Mouse (Mus musculus) stomach, postnatal 0 days (tissue): ENCODE results near the gene Gpr19. TPM values are rescaled to one million over a fixed set of nuclear protein-coding genes. Genes with fewer than 3 reads are reported as not detected.

ENCODE experiments used
- ATAC-seq: fragments of 200-750 bp; cut with Nextera tagmentation; 2 replicates; pipeline ENCODE4 v1.8.0; 2017; ENCODE audit not compliant: low FRiP score, low TSS enrichment
- DNase-seq: peaks from one replicate; pipeline ENCODE4 v3.0.0-alpha.2; 2016; ENCODE audit warnings: low spot score
- H3K27ac ChIP-seq: fragments of 300-500 bp; sonication (generic); replicated peaks from 2 replicates; pipeline ENCODE4 v1.5.1; 2014; ENCODE audit warnings: mild to moderate bottlenecking, control low read depth
- H3K27me3 ChIP-seq: fragments of 300-500 bp; sonication (generic); 2 replicates; pipeline ENCODE4 v1.6.1; 2014; ENCODE audit warnings: low read length; ENCODE audit not compliant: control insufficient read depth, insufficient read depth
- H3K36me3 ChIP-seq: fragments of 300-500 bp; sonication (generic); 2 replicates; pipeline ENCODE4 v1.6.1; 2014; ENCODE audit warnings: low read length, mixed read lengths; ENCODE audit not compliant: control insufficient read depth, insufficient read depth
- H3K4me1 ChIP-seq: fragments of 300-500 bp; sonication (generic); replicated peaks from 2 replicates; pipeline ENCODE4 v1.6.1; 2014; ENCODE audit warnings: antibody characterized with exemption; ENCODE audit not compliant: control insufficient read depth, insufficient read depth
- H3K4me2 ChIP-seq: fragments of 300-500 bp; sonication (generic); replicated peaks from 2 replicates; pipeline ENCODE4 v1.6.1; 2014; ENCODE audit warnings: low read depth, mild to moderate bottlenecking, control low read depth, moderate library complexity
- H3K4me3 ChIP-seq: fragments of 300-500 bp; sonication (generic); 2 replicates; pipeline ENCODE4 v1.5.1; 2014; ENCODE audit warnings: low read depth, low read length, control low read depth
- H3K9ac ChIP-seq: fragments of 300-500 bp; sonication (generic); 2 replicates; pipeline ENCODE4 v1.6.1; 2014; ENCODE audit warnings: mild to moderate bottlenecking, low read length, control low read depth, mixed read lengths
- H3K9me3 ChIP-seq: fragments of 300-500 bp; sonication (generic); 2 replicates; pipeline ENCODE4 v1.6.1; 2016; ENCODE audit warnings: low read length; ENCODE audit not compliant: control insufficient read depth
- CTCF ChIP-seq: IDR thresholded peaks from 2 replicates; pipeline ENCODE4 v1.5.1; 2016; ENCODE audit warnings: antibody characterized with exemption, low read depth, mild to moderate bottlenecking, moderate library complexity
- EP300 ChIP-seq: optimal IDR thresholded peaks from 2 replicates; pipeline ENCODE3; 2016; ENCODE audit warnings: antibody characterized with exemption
- WGBS: fragments of 180-500 bp; shearing (Covaris S2); extraction: QIAGEN DNeasy Blood & Tissue Kit; methylation state at CpG from one replicate; pipeline ENCODE4 v1.1.7; 2014; 5-methylcytosine and 5-hydroxymethylcytosine counted together
- polyA plus RNA-seq: library from polyadenylated mRNA; unstranded; fragments of >200 nt; fragmentation: Nextera tagmentation; extraction: Ambion mirVana; gene quantifications from 2 replicates; pipeline ENCODE4 v1.2.1, GENCODE M21; 2015

The Gpr19 gene
- polyA plus RNA-seq, 1 experiment from 2014 or later = 6.9 TPM

- H3K4me3 ChIP-seq = no peak overlapping the region
- H3K27ac ChIP-seq = no peak overlapping the region
- ATAC-seq (no peak), DNase-seq (no peak)
- H3K4me2 ChIP-seq = no peak overlapping the region
- no peaks in the 10 kb centered on the region for H3K27me3 ChIP-seq
- H3K9me3 ChIP-seq = no peaks in the 10 kb centered on the region
- H3K9ac ChIP-seq = no peak overlapping the region
- H3K4me1 ChIP-seq = no peaks in the 10 kb centered on the region
- TF ChIP-seq EP300 (no peak), CTCF (no peak)
- WGBS = 91% methylated on average over 4 of the region's 4 CpGs
- 0 out of 2 replicates have a peak, but pooled peaks cover 4% of the 10 kb centered on the region for H3K36me3 ChIP-seq
These were observed 27.5 kb downstream of the Gpr19 start for GRCm38 (mm10) chr6:134870887-134871286.

GRCm38 (mm10) chr6:134870209-134870742, 28.1 kb downstream of the Gpr19 start:
- Histone ChIP-seq H3K27ac (no peak overlapping the region), H3K9ac (no peak overlapping the region), H3K4me1 (no peaks in the 10 kb centered on the region), H3K9me3 (no peaks in the 10 kb centered on the region), H3K4me2 (no peak overlapping the region), H3K36me3 (0 out of 2 replicates have a peak, but pooled peaks cover 4% of the 10 kb centered on the region), H3K27me3 (no peaks in the 10 kb centered on the region), H3K4me3 (no peak overlapping the region)
- TF ChIP-seq EP300 (no peak), CTCF (no peak)
- DNase-seq (no peak), ATAC-seq (no peak)
- 88% methylated on average over 12 of the region's 12 CpGs for WGBS

GRCm38 (mm10) chr6:134867325-134867724, 31.1 kb downstream of the Gpr19 start:
- 0 out of 2 replicates have a peak, but pooled peaks have one; percentile 7 for TF ChIP-seq CTCF
- no peak for TF ChIP-seq EP300
- 84% methylated on average over 3 of the region's 3 CpGs for WGBS
- Histone ChIP-seq H3K4me1 (no peaks in the 10 kb centered on the region), H3K9ac (no peak overlapping the region), H3K4me3 (no peak overlapping the region), H3K27ac (no peak overlapping the region), H3K9me3 (no peaks in the 10 kb centered on the region), H3K36me3 (0 out of 2 replicates have a peak, but pooled peaks cover 4% of the 10 kb centered on the region), H3K27me3 (no peaks in the 10 kb centered on the region), H3K4me2 (no peak overlapping the region)
- no peak for ATAC-seq
- no peak for DNase-seq

DNA sequence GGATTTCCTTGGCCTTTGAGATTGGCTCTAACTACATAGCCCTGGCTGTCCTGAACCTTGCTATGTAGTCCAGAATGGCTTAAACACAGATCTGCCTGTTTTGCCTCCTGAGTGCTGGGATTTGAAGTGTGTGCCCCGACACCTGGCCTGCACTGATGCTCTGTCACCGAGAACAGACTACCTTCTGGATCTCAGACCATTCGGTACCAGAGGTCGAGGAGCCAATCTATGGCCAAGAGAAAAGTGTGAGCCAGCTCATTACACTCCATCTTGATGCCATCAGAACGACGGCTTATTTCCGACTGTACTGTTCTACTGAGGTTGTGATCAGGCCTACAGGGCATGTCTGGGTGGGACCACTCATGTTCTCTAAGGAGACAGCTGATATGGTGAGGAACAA, 32.3 kb downstream of the Gpr19 start:
- WGBS = 88% methylated on average over 7 of the region's 7 CpGs
- ATAC-seq (no peak), DNase-seq (no peak)
- Histone ChIP-seq H3K27me3 (no peaks in the 10 kb centered on the region), H3K9ac (no peak overlapping the region), H3K4me2 (no peak overlapping the region), H3K4me3 (no peak overlapping the region), H3K9me3 (no peaks in the 10 kb centered on the region), H3K36me3 (0 out of 2 replicates have a peak, but pooled peaks cover 4% of the 10 kb centered on the region), H3K4me1 (no peaks in the 10 kb centered on the region), H3K27ac (no peak overlapping the region)
- TF ChIP-seq EP300 (no peak), CTCF (no peak)

- H3K4me1 ChIP-seq = 0 out of 2 replicates have a peak, but pooled peaks cover 2% of the 10 kb centered on the region
- H3K27ac ChIP-seq = no peak overlapping the region
- H3K9ac ChIP-seq = no peak overlapping the region
- H3K36me3 ChIP-seq = no peaks in the 10 kb centered on the region
- no peaks in the 10 kb centered on the region for H3K9me3 ChIP-seq
- H3K27me3 ChIP-seq = no peaks in the 10 kb centered on the region
- peak overlapping the region; percentile 50 for H3K4me2 ChIP-seq
- under 1% methylated on average over 19 of the region's 19 CpGs for WGBS
- peak; percentile 80 for ATAC-seq
- DNase-seq = peak; percentile 95
- TF ChIP-seq EP300 = no peak
- peak; percentile 98 for TF ChIP-seq CTCF
- peak overlapping the region; percentile 2 for H3K4me3 ChIP-seq
These were observed 35.2 kb downstream of the Gpr19 start for GRCm38 (mm10) chr6:134863146-134863545.

DNA sequence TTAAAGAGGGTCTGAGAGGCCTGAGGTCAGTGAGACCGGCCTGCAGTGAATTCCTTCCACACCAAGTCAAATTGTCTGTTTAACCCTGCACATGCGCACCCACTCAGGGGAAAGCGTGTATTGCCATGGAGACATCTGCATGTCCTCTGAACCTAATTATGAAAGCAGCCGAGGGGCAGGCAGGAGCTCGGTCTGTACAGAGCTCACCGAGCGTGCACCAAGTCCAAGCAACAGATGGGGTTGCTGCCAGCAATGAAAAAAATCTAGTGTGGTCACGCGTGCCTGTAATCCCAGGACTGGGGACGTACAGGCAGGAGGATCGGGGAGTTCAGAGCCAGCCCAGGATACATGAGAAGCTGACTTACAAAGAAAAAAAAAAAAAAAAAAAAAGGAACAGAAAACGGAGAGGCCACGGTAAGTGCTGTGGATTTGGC, 35.7 kb downstream of the Gpr19 start:
- Histone ChIP-seq H3K4me3 (peak overlapping the region; percentile 2), H3K4me1 (0 out of 2 replicates have a peak, but pooled peaks cover 2% of the 10 kb centered on the region), H3K4me2 (peak overlapping the region; percentile 50), H3K9ac (no peak overlapping the region), H3K27ac (peak overlapping the region; percentile 45; the same call in 1 of the 2 replicates), H3K36me3 (no peaks in the 10 kb centered on the region), H3K9me3 (no peaks in the 10 kb centered on the region), H3K27me3 (no peaks in the 10 kb centered on the region)
- ATAC-seq = no peak; the same call in 1 of the 2 replicates
- TF ChIP-seq CTCF (no peak), EP300 (no peak)
- DNase-seq = no peak
- 20% methylated on average over 13 of the region's 13 CpGs for WGBS
